Mouse (Mus musculus): ENCODE data around the gene H1f0.

DNA sequence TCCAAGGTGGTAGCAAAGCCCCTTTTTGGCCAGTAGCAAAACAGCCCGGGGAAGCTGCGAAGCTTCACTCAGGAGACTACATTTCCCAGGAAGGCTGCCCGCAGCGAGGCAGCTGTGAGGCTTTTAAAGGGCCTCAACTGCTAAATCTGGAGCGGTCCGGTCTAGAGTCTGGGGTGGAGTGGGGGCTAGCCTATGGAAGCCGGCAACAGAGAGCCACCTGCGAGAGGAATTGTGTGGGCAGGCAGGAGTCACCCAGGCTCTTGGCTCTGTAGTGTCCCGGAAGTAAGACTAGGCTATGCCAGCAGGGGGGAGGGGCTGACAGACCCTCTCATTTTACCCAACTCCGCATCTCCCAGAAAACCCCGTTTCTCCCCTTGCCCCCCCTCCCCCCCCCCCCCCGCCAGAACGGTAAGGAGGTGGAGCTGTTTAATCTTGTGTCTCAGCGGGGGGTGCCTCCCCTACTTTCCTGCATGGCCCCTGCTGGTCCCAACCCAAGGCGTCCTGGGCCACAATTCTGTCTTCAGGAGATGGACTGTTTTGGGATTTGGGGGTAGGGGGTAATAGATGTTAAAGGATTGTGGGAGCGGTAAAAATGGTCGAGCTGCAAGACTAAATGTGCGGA lies 2.5 kb upstream of the H1f0 start:
- TF ChIP-seq POLR2A (IDR thresholded peaks at IDR 0.05; ENCODE audit: borderline replicate concordance, low read depth, low read length) (no peak), CTCF (IDR thresholded peaks at IDR 0.05; ENCODE audit: low read depth, low read length) (no peak)
